Mouse (Mus musculus) intestine, embryonic 16.5 days (tissue): ENCODE results near the gene Cdc42bpb. TPM values are rescaled to one million over a fixed set of nuclear protein-coding genes. Genes with fewer than 3 reads are reported as not detected.

Source experiments
- ATAC-seq: fragments of 200-750 bp; cut with Nextera tagmentation; 2 replicates; pipeline ENCODE4 v1.8.0; 2017; ENCODE audit warnings: moderate TSS enrichment, moderate library complexity
- H3K27ac ChIP-seq: fragments of 300-500 bp; sonication (generic); 2 replicates; pipeline ENCODE4 v1.5.1; 2014; ENCODE audit warnings: mild to moderate bottlenecking, low read length
- H3K27me3 ChIP-seq: fragments of 300-500 bp; sonication (generic); replicated peaks from 2 replicates; pipeline ENCODE4 v1.6.1; 2014; ENCODE audit warnings: low read length, control low read depth, mixed read lengths; ENCODE audit not compliant: control insufficient read depth, insufficient read depth
- H3K36me3 ChIP-seq: fragments of 300-500 bp; sonication (generic); 2 replicates; pipeline ENCODE4 v1.6.1; 2014; ENCODE audit warnings: low read length, control low read depth; ENCODE audit not compliant: control insufficient read depth, insufficient read depth
- H3K4me1 ChIP-seq: fragments of 300-500 bp; sonication (generic); 2 replicates; pipeline ENCODE4 v1.6.1; 2014; ENCODE audit warnings: low read length, control low read depth, mixed read lengths; ENCODE audit not compliant: control insufficient read depth, insufficient read depth
- H3K4me2 ChIP-seq: fragments of 300-500 bp; sonication (generic); 2 replicates; pipeline ENCODE4 v1.6.1; 2014; ENCODE audit warnings: low read depth, low read length, control low read depth
- H3K4me3 ChIP-seq: fragments of 300-500 bp; sonication (generic); 2 replicates; pipeline ENCODE4 v1.5.1; 2014; ENCODE audit warnings: mild to moderate bottlenecking, low read length
- H3K9ac ChIP-seq: fragments of 300-500 bp; sonication (generic); 2 replicates; pipeline ENCODE4 v1.6.1; 2014; ENCODE audit warnings: low read depth, low read length
- H3K9me3 ChIP-seq: fragments of 300-500 bp; sonication (generic); 2 replicates; pipeline ENCODE4 v1.6.1; 2016; ENCODE audit warnings: low read length, control low read depth; ENCODE audit not compliant: control insufficient read depth
- WGBS: fragments of 180-500 bp; shearing (Covaris S2); extraction: QIAGEN DNeasy Blood & Tissue Kit; methylation state at CpG from one replicate; pipeline ENCODE4 v1.1.7; 2014; 5-methylcytosine and 5-hydroxymethylcytosine counted together
- polyA plus RNA-seq: library from polyadenylated mRNA; unstranded; fragments of >200 nt; fragmentation: Nextera tagmentation; extraction: Ambion mirVana; gene quantifications from 2 replicates; pipeline ENCODE4 v1.2.1, GENCODE M21; 2015

Gene Cdc42bpb
- polyA plus RNA-seq, 1 experiment from 2014 or later = 32.5 TPM

DNA sequence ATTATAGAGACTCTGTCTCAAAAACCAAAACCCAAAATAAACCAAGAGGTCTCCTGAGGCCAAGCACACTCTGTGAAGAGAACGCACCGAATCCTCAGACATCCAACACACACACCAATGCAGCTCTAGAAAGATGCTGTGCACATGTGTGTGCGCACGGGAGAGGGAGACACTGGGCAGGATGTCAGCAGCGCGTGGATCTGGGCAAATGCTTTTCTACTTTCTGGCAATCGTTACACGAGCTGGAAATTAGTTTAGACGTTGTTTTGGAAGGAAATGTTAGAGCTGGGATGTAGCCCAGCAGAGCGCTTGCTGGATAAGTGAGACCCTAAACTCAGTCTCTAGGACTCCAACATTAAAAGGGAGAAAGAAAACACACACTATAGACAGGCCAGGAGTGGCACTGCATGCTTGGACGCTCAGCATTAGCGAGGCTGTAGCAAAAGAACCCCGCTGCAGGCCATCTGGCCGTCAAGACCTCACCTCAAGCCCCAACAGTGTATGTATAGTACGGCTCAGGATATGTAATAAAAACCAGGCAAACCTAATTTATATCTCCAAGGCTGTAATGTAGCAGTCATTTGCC is 44.4 kb downstream of the Cdc42bpb start:
- no peaks in the 10 kb centered on the region; the same call in 1 of the 2 replicates for H3K4me1 ChIP-seq
- no peak for ATAC-seq
- no peak overlapping the region for H3K9ac ChIP-seq
- WGBS = 80% methylated on average over 15 of the region's 15 CpGs
- no peak overlapping the region for H3K4me3 ChIP-seq
- no peaks in the 10 kb centered on the region for H3K27me3 ChIP-seq
- H3K27ac ChIP-seq = no peak overlapping the region
- H3K9me3 ChIP-seq = no peaks in the 10 kb centered on the region
- no peak overlapping the region for H3K4me2 ChIP-seq
- peaks cover 16% of the 10 kb centered on the region for H3K36me3 ChIP-seq

DNA sequence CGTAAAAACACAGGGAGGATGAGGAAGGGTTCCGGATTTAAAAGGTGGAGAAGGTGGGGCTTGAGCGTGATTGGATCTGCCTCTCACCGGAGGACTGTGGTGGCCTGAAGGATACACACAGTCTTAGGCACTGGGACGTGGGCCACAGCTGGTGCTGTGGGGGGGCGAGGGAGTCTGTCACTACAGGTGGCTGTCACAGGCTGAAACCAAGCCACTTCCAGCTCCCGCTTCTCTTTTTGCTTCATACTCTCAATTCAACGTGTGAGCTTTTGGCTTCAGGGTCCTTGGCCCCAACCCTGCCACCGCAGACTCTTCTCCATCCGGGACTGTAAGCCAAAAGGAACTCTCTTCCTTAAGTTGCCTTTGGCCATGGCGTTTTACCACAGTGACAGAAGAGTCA is 45.1 kb downstream of the Cdc42bpb start:
- Histone ChIP-seq H3K27me3 (no peaks in the 10 kb centered on the region), H3K9me3 (no peaks in the 10 kb centered on the region), H3K36me3 (peaks cover 19% of the 10 kb centered on the region), H3K4me2 (no peak overlapping the region), H3K9ac (no peak overlapping the region), H3K27ac (no peak overlapping the region), H3K4me3 (no peak overlapping the region), H3K4me1 (no peaks in the 10 kb centered on the region; the same call in 1 of the 2 replicates)
- 87% methylated on average over 11 of the region's 11 CpGs for WGBS
- no peak for ATAC-seq

DNA sequence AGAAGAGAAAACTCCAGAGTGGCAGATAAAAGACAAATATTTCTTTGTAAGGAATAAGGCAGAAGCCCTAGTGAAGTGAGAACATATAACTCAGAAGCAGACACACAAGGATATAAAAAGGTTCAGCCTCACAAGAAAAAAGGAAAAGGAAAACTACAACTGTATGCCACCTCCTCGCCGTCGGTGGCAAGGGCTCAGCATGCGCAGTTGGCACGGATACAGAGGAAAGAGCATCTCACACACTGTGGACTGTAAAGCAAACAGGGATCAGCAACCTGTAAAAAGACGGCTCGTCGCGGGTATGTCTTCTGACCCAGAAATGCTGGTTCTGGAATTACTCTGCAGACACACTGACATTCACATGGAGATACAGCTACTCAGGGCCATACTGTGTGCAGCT is 45.9 kb downstream of the Cdc42bpb start:
- Histone ChIP-seq H3K9me3 (no peaks in the 10 kb centered on the region), H3K4me3 (no peak overlapping the region), H3K27ac (no peak overlapping the region), H3K36me3 (peaks cover 19% of the 10 kb centered on the region), H3K27me3 (no peaks in the 10 kb centered on the region), H3K4me2 (no peak overlapping the region), H3K4me1 (no peaks in the 10 kb centered on the region; the same call in 1 of the 2 replicates), H3K9ac (no peak overlapping the region)
- no peak for ATAC-seq
- 88% methylated on average over 9 of the region's 9 CpGs for WGBS

DNA sequence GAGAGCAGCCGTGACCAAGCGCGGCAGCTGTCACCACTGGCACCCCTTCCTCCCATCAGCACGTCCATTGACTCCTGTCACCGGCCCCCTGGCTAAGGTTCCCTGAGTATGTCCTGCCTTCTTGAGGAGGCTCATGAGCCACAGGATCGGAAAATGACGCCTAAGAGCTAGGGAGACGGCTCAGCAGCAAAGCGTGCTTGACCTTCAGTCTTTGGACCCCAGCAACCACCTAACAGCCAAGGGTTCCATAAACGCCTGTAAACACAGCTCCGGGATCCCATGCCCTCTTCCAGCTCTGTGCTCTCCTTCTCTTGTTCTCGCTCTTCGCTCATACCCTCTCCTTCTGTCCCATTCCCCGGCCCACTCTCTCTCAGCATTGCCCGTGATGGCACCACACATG is 48.2 kb downstream of the Cdc42bpb start:
- Histone ChIP-seq H3K27me3 (no peaks in the 10 kb centered on the region), H3K9ac (no peak overlapping the region), H3K36me3 (peaks cover 24% of the 10 kb centered on the region), H3K4me1 (no peaks in the 10 kb centered on the region; the same call in 1 of the 2 replicates), H3K4me3 (no peak overlapping the region), H3K27ac (no peak overlapping the region), H3K4me2 (no peak overlapping the region), H3K9me3 (no peaks in the 10 kb centered on the region)
- WGBS = 89% methylated on average over 15 of the region's 15 CpGs
- ATAC-seq = no peak

DNA sequence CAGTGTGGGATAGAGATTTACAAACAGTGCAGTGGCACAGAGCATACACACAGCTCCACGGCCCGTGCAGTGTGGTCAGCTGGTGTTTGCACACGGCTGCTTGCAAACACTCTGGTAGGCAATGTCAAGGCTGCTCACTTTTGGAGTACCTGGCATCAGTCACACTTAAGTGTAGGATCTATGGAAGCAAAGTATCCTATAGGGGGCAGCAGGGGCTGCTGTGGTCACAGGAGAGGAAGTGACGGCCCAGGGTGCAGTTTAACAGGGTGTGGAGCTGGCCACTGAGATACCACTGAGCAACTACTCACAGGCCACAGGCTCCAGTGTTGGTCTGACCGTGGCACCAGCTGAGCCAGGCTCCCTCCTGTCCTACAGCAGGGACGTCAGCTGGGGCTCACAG is 49.2 kb downstream of the Cdc42bpb start:
- Histone ChIP-seq H3K4me3 (no peak overlapping the region), H3K9ac (no peak overlapping the region), H3K27me3 (no peaks in the 10 kb centered on the region), H3K4me2 (no peak overlapping the region), H3K4me1 (no peaks in the 10 kb centered on the region; the same call in 1 of the 2 replicates), H3K9me3 (no peaks in the 10 kb centered on the region), H3K27ac (no peak overlapping the region), H3K36me3 (peaks cover 31% of the 10 kb centered on the region)
- no peak; the same call in 1 of the 2 replicates for ATAC-seq
- WGBS = 81% methylated on average over 6 of the region's 6 CpGs

DNA sequence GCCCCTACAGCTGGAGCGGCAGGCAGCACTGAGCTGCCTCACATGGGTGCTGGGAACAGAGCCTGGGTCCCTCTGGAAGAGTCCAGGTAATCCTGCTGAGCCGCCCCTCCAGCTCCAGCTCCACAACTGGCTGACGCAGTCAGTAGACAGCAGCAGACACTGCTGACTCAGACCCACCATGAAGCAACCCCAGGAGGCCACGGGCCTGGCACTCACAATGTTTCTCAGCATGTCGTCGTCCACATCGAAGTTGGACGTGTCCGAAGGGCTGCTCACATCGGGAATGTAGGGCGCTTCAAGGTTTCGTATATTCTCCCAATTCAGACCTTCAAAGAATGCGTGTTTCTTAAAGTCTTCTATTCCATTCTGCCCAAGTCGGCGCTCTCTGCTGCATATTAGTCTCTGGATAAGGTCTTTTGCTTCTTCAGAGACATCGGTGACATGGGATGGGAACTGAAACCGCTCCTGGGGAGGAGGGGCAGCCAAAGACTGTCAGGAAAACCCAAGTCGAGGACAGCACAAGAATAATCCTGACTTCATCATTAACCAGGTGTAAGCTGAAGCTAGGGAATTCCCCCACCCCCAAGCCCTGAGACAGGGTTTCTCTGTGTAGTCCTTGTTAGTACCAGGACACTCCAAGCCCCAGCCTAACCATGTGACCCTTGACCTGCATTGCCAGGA is 51.6 kb downstream of the Cdc42bpb start:
- H3K9me3 ChIP-seq = no peaks in the 10 kb centered on the region
- no peaks in the 10 kb centered on the region for H3K4me1 ChIP-seq
- H3K4me3 ChIP-seq = no peak overlapping the region
- no peak for ATAC-seq
- WGBS = 91% methylated on average over 18 of the region's 18 CpGs
- H3K27me3 ChIP-seq = no peaks in the 10 kb centered on the region
- no peak overlapping the region for H3K27ac ChIP-seq
- peaks cover 45% of the 10 kb centered on the region for H3K36me3 ChIP-seq
- H3K4me2 ChIP-seq = no peak overlapping the region
- no peak overlapping the region for H3K9ac ChIP-seq

DNA sequence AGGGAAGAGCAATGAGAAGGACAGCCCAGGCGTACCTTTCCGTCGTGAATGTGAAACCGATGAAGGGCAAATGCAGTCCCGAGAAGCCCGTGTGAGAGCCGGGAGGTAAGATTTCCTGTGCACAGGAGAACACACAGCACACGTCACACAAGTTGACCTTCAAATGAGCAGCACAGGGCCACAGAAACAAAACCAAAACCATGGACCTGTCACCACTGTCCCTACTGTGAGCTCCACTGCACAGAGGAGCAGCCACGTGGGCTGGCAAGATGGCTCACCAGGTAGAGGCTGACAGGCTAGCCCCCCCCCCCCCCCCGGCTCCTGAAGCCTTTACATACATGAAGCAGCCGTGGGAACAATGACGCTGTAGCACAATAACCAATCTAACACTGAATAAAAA is 52.6 kb downstream of the Cdc42bpb start:
- Histone ChIP-seq H3K4me2 (no peak overlapping the region), H3K27me3 (no peaks in the 10 kb centered on the region), H3K9me3 (no peaks in the 10 kb centered on the region), H3K9ac (no peak overlapping the region), H3K4me3 (no peak overlapping the region), H3K4me1 (no peaks in the 10 kb centered on the region), H3K36me3 (peaks cover 45% of the 10 kb centered on the region), H3K27ac (no peak overlapping the region)
- 95% methylated on average over 12 of the region's 12 CpGs for WGBS
- ATAC-seq = no peak

DNA sequence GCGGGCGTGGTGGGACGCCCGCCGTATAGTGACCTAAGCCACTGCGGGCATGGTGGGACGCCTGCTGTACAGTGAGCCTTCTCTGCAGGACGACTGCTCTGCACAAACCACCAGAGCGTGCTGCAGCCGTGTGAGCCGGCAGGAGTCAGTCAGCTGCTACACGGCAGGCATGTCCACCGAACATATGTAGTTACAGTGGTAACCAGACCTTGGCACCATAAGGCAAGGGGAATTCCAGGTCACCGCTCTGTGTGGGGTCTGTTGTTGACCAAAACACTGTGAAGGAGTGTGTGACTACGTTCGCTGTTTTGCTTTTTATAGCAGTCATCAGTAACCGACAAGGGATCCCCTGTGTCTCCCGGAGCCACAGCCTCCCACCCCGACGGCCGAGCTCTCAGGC is 53.0 kb downstream of the Cdc42bpb start:
- Histone ChIP-seq H3K9ac (no peak overlapping the region), H3K27ac (no peak overlapping the region), H3K9me3 (no peaks in the 10 kb centered on the region), H3K4me3 (no peak overlapping the region), H3K27me3 (no peaks in the 10 kb centered on the region), H3K36me3 (peaks cover 45% of the 10 kb centered on the region), H3K4me1 (no peaks in the 10 kb centered on the region), H3K4me2 (no peak overlapping the region)
- 96% methylated on average over 21 of the region's 21 CpGs for WGBS
- ATAC-seq = no peak

DNA sequence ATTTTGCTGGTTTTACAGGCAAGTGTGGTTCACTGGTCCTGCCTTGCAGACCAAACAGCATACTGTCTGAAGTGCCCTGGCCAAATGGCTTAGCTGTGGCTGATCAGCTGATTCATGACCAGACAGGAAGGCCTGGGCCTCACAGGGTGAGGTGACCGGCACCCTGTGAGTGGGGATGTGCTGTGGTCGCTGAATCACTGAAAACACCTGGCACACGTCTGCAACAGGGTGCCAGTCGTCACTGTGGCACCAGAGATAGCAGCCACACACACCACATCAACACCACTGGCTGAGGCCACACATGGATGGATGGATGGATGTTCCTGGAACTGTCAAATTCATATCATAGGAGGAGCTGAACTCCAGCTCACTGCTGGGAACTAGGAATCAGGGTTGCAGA is 54.1 kb downstream of the Cdc42bpb start:
- Histone ChIP-seq H3K9ac (no peak overlapping the region), H3K27ac (no peak overlapping the region), H3K4me2 (no peak overlapping the region), H3K4me1 (no peaks in the 10 kb centered on the region), H3K36me3 (peaks cover 44% of the 10 kb centered on the region), H3K27me3 (no peaks in the 10 kb centered on the region), H3K4me3 (no peak overlapping the region), H3K9me3 (no peaks in the 10 kb centered on the region)
- WGBS = 87% methylated on average over 4 of the region's 4 CpGs
- no peak for ATAC-seq
